Mouse (Mus musculus) lung, adult 18-20 months (tissue): ENCODE results near the gene Polr3g.
"Not testable (repeated sequence)": the region's sequence is repeated elsewhere in the genome, so short reads cannot be mapped to it uniquely, and the experiment has no call there.

Source experiments
- DNase-seq, 2 experiments: peaks; one replicate each; pipeline ENCODE4 v3.0.0; 2022; ENCODE audit warnings: mixed read lengths in 2 of 2

Polr3g gene

GRCm38 (mm10) chr13:81710775-81711545, at the start of gene Polr3g, which contains the start of gene Mblac2:
TSS of gene Polr3g (minus strand) at chr13:81711013.
TSS of gene Mblac2 (plus strand) at chr13:81711341.
- peak; percentile 94 to 95 for DNase-seq

- DNase-seq, result peak; percentile 15 to 46
Observed at GRCm38 (mm10) chr13:81760379-81760778, 49.6 kb upstream of the Polr3g start.

GRCm38 (mm10) chr13:81757058-81757660, 46.3 kb upstream of the Polr3g start:
- DNase-seq, result peak; percentile 16 to 53

DNA sequence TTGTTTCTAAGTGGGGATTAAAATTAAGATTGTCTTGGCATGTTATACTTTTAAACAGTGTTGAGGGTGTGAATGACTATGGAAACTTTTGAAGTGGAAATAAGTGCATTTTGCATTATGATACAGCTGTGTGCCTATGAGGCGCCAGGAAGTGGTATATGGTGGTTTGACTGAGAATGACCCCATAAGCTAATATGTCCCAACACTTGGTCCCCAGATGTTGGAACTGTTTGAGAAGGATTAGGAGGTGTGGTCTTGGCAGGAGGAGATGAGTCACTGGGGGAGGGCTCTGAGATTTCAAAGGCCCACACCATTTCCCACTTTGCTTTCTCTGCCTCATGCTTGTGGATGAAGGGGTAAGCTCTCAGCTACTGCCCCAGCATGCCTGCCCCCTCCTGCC, 44.5 kb upstream of the Polr3g start:
- DNase-seq, result no peak

DNA sequence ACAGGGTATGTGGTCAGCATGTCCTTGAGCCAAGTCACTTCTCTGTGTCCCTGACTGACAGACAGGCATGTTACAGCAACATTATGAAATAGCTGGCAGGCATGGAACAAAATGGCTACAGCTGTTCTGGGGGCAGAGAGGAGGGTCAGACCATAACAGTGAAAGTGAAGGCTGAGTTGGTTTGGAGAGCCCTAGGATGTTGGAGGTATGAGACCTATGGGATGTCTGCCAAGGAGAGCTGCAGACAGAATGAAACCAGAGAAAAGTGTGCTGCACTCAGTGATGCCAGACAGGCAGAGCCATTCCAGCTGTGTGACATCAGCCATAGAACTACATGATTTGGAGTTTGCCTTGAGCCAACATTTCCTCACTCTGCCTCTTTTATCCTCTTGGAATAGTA, 44.1 kb upstream of the Polr3g start:
- DNase-seq, result no peak

DNA sequence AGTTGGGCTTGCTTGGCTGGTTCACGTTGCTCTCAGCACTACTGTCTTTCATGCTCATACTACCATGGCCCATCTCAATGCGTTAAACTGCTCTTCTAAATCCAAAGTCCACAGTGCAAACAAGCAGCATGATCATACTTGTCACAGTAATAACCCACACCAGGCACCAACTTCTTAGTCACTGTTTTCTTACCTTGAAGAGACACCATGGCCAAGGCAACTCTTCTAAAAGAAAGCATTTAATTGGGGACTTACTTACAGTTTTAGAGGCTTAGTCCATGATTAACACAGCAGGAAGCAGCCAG, 33.2 kb upstream of the Polr3g start:
- no peak for DNase-seq

DNA sequence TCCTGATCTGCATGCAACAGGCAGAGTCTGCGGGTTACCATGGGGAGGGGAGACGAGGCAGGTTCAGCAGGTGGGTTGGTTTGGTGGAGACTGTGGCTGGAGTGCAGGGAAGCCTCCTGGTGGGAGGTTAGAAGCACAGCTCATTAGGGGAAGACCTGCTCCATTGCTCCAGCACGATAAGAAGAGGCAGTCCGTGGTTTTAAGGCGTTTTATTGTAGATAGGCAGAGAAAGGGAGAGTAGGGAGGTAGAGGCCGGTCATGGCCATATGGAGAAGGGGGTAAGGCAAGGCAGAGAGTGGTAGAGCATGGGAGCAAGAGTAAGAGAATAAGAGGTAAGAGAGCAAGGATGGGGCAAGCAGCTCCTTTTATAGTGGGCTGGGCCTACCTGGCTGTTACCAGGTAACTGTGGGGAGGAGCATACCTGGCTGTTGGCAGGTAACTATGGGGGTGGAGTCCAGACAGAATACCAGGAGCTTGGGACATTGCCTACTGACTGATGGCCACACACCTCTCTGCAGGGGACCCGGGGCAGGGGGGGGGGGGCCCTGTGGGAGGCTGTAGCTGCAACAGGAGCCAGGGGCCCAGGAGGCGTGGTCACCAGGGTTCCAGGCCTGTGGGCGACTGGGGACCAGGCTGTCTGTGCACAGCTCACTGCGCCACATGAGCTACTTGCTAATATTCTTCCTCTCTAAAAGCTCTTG, 32.7 kb upstream of the Polr3g start:
- peak in 1 of 2 experiments; percentile 18 for DNase-seq

DNA sequence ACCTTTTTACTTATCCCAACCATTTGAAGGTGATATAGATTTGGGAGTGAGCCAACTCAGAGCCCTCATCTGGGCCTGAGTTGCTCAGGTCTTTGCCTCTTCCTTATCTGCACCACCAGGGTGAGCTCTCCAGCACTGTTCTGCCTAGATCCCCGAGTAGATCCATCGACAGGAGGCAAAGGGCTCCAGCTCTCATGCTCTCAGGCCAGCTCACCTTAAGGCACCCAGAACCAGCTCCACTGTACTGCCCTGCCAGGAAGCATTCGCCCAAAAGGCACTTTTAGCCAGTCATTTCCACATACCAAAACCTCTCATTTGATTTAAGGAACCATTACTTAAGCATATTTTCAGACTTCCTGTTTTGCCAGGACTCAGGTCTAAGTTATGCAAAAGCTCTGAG, 30.1 kb upstream of the Polr3g start:
- DNase-seq, result peak in 1 of 2 experiments; percentile 15

DNA sequence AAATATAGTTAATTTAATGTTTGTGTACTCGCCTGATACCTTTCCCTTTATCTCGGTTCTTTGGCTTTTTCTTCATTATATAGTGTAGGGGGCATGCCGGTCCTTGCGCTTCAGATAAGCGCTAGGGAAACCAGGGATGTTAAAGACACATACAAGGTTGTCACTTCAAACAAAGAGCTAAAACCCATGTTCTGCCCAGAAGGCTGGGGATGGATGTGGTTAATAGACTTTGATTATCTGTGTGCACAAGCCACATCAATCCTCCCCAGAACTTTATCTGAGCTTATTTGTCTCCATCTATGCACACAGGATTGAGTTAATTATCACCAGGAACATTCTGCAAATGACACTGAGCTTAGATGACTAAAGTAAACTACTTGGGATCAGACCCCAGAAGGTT, 25.8 kb upstream of the Polr3g start:
- DNase-seq, result no peak

- no peak for DNase-seq
Observed at GRCm38 (mm10) chr13:81730362-81730761, 19.5 kb upstream of the Polr3g start.

DNA sequence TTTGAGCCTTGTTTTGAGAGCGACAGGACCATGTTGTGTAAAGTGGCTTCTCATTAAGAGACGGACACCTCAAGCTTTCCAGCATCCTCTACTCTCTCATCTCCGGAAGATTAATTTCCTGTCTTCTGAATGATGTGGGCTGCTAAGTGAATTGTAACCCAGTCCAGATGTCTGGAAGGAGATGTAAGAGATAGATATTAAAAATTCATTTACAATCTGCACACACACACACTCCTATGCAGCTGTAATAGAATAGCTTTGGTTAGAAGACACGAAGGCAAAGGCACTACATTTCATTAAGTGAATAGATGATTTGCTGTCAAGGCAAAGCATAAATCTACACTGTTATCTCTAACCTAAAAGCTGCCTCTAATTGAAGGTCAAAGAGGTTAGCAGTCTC, 18.3 kb upstream of the Polr3g start:
- DNase-seq, result no peak

DNA sequence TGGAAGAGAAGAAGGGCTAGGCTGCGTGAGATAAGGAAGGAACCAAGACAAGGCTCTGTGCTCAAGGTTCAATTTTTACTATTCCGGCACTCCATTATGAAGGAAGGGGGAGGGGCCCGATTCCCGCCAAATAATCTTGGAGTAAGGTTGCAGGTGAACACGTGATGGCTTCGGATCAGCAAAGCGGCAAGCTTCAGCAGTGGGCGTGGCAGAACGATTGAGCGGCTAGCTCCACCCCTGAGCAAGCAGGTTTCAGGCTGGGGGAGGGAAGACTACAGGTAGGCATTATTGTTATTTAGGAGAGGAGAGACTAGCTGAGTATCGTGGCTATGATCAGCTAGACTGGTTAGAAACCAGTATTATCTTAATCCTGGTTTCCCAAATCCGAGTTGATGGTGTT, 17.3 kb upstream of the Polr3g start:
- not testable (repeated sequence) for DNase-seq

- DNase-seq, result no peak
Observed at GRCm38 (mm10) chr13:81713896-81714295, 3.1 kb upstream of the Polr3g start.

- no peak for DNase-seq
Observed at GRCm38 (mm10) chr13:81711546-81712371, 946 bp upstream of the Polr3g start.

GRCm38 (mm10) chr13:81710266-81710665, 547 bp downstream of the Polr3g start:
- no peak for DNase-seq

DNA sequence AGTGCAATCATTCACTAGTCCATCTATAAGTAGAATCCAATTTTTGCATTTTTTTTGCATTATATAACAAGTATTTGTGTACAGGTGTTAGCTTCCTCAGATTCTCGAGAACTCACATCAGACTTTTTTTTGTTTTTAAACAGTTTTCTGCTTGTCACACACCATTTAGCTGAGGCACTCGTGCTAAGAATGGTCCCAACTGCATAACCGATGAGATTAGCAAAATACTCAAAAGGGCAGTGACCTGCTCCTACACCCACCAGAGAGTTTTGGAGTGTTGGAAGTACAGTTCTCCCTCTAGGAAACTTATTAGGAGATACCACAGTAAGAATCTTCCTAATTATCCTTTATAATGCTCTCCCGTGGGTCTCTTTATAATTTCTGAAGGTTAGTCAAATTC, 1.0 kb downstream of the Polr3g start:
- no peak for DNase-seq

DNA sequence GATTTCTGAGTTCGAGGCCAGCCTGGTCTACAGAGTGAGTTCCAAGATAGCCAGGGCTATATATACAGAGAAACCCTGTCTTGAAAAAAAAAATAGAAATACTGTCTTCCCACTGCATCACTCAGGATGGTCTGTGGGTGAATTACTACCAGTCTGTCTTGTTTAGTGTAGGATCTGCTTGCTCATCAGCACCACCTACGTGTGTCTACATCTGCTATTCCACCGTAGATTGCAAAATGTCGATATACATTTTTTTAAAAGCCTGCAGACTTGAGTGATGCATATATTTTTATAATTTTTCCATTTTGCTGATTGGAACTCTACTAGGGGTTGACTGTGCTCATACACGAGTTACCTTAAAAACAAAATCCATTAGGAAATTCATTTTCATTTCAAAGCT, 4.5 kb downstream of the Polr3g start:
- DNase-seq, result no peak

DNA sequence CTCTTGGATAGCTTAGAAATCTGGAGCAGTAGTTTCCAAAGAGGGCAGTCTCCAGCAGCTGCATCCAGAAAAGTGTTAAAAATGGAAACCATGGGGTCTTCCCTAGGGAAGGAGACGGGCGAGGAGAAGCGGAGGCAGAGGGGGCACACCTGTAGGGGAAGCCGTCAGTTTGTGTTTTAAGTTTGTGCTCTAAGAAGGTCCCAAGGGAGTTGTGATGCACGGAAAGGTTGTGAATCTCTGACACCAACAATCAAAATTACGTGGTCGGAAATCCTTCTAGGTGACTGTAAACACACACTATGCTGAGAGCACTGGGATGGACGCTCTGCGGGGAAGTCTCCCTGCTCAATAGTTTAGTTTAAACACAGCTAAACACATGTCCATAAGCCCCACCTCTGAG, 7.2 kb downstream of the Polr3g start:
- DNase-seq, result no peak

- no peak for DNase-seq
Observed at GRCm38 (mm10) chr13:81703148-81703547, 7.7 kb downstream of the Polr3g start.

DNA sequence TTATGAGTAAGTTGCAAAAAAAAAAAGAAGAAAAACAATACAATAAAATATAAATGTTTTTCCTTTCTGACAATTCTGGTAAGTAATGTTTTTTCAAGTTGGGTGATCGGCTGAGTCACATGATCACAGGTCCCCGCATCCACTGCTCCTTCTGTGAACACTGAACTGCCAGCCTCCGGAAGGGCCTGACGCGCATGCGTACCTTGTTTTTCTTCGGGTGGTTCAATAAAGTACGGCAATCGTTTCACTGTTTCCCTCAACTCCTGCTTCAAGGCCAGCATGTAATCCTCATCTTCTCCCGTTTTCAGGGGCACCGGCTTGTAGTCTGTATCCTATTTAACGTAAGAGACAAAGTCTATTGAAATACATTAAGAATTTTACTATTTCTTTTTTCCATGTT, 16.4 kb downstream of the Polr3g start:
- no peak for DNase-seq

DNA sequence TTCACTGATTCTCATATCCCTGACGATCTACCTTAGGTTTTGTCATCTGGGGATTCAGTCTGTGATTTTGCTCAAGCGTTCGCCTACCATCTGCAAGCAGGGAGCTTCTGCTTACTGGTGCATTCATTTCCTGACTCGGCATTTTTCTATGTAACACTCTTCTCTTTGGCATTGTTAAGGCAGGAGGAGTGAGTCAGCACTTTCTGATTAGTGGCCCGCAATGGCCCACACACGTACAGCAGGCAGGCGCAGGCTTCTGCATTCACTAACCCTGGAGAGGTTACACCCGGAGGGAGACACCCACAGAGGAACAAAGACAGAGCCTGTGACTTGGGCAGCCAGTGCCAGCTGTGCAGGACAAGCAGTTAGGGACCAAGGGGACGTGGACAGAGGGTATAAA, 19.2 kb downstream of the Polr3g start:
- no peak for DNase-seq

GRCm38 (mm10) chr13:81690477-81690876, 20.3 kb downstream of the Polr3g start:
- no peak for DNase-seq

DNA sequence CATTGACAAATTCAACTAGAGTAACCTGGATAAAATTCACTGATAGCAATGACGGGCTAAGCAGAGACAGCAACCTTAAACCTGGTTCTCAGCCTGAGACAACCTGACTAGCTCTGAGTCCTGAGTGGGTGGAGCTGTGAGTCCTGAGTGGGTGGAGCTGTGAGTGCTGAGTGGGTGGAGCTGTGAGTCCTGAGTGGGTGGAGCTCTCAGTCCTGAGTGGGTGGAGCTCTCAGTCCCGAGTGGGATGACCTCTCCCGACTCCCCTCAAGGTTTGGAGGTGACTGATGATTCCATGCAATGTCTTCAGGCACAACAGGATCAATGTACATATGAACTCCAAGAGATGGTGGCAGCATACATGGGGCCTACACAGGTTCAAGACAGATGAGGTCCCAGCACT, 21.2 kb downstream of the Polr3g start:
- DNase-seq, result no peak
